Mouse (Mus musculus): Measurements from ENCODE around the gene Rilp.

- no peak for TF ChIP-seq CTCF (IDR thresholded peaks at IDR 0.05; ENCODE audit: insufficient read depth, low read depth, low read length)
- TF ChIP-seq POLR2A (IDR thresholded peaks at IDR 0.05; ENCODE audit: insufficient read depth, low read depth, low read length), result no peak
These were observed 42.2 kb upstream of the Rilp start for GRCm38 (mm10) chr11:75467512-75468215.
